Comparison of ENCODE assay signal across 12 mouse cellular contexts in genomic region chr17:10338286-10338685, GRCm38 (mm10). TPM values are rescaled to one million over a fixed set of nuclear protein-coding genes. Genes with fewer than 3 reads are reported as not detected.
A peak's percentile ranks its signal among the peaks of the same experiment; 100 is the strongest.
DNase-seq lines count a peak whose midpoint lies in the region; ATAC-seq lines count a peak whose summit lies in the region.
"Had no signal": no experiment of that assay in that cellular context is flagged by ENCODE, and none has a peak within 500 bp of the region (broad histone marks: within the 10 kb centered on the region; RNA-seq: fewer than 3 reads in every experiment).

No protein-coding gene starts in this region.

- DNase-seq in heart, postnatal 14 days, result no peak
- DNase-seq in midbrain, embryonic 10.5 days (ENCODE audit: low spot score), result no peak
- DNase-seq in kidney, postnatal 4 days, result peak; percentile 36 to 59
- peak; percentile 32 to 66 for DNase-seq in lung, postnatal 4 days

- ATAC-seq in heart, embryonic 13.5 days (ENCODE audit: extremely low read depth, insufficient number of reproducible peaks, low FRiP score, low TSS enrichment), result no peak
- no peak for ATAC-seq in midbrain, embryonic 13.5 days
- no peak for ATAC-seq in cerebellum, adult (ENCODE audit: insufficient number of reproducible peaks, low FRiP score, low TSS enrichment)
- ATAC-seq in frontal cortex, adult (ENCODE audit: low TSS enrichment), result no peak
- ATAC-seq: forebrain, embryonic 14.5 days; intestine, postnatal 0 days had no signal

- WGBS in heart, embryonic 13.5 days, result 37% methylated on average over 10 of the region's 10 CpGs
- WGBS in midbrain, embryonic 10.5 days, result 82% methylated on average over 10 of the region's 10 CpGs
- WGBS in midbrain, embryonic 13.5 days, result 78% methylated on average over 10 of the region's 10 CpGs

- H3K27ac ChIP-seq in heart, embryonic 13.5 days (replicated peaks), result peak overlapping the region; percentile 71
- H3K27ac ChIP-seq in midbrain, embryonic 10.5 days (replicated peaks), result peak overlapping the region; percentile 78
- H3K27ac ChIP-seq in midbrain, embryonic 13.5 days, result no peak overlapping the region
- H3K27ac ChIP-seq: limb, embryonic 12.5 days had no signal

- intact Hi-C loops in heart, postnatal 14 days (cut with DNase I), result no loop called here

- H3K4me1 ChIP-seq in heart, embryonic 13.5 days, result peaks cover 61% of the 10 kb centered on the region
- peaks cover 75% of the 10 kb centered on the region for H3K4me1 ChIP-seq in midbrain, embryonic 10.5 days
- peaks cover 43% of the 10 kb centered on the region for H3K4me1 ChIP-seq in midbrain, embryonic 13.5 days (replicated peaks)

- no peaks in the 10 kb centered on the region for H3K27me3 ChIP-seq in heart, embryonic 13.5 days (replicated peaks)
- H3K27me3 ChIP-seq in midbrain, embryonic 10.5 days (ENCODE audit: low read depth, poor library complexity, severe bottlenecking), result no peaks in the 10 kb centered on the region
- H3K27me3 ChIP-seq in midbrain, embryonic 13.5 days, result no peaks in the 10 kb centered on the region
- H3K27me3 ChIP-seq: CH12.LX; limb, embryonic 12.5 days had no signal

- no peaks in the 10 kb centered on the region for H3K36me3 ChIP-seq in heart, embryonic 13.5 days
- H3K36me3 ChIP-seq in midbrain, embryonic 10.5 days, result no peaks in the 10 kb centered on the region
- no peaks in the 10 kb centered on the region for H3K36me3 ChIP-seq in midbrain, embryonic 13.5 days
- H3K36me3 ChIP-seq: limb, embryonic 12.5 days had no signal

- peak overlapping the region; percentile 55; the same call in 1 of the 2 replicates for H3K9ac ChIP-seq in heart, embryonic 13.5 days
- H3K9ac ChIP-seq in midbrain, embryonic 13.5 days (replicated peaks), result no peak overlapping the region
- H3K9ac ChIP-seq: limb, embryonic 12.5 days had no signal

- H3K9me3 ChIP-seq in heart, embryonic 13.5 days, result no peaks in the 10 kb centered on the region
- H3K9me3 ChIP-seq in midbrain, embryonic 10.5 days (replicated peaks), result no peaks in the 10 kb centered on the region
- no peaks in the 10 kb centered on the region for H3K9me3 ChIP-seq in midbrain, embryonic 13.5 days
- H3K9me3 ChIP-seq: limb, embryonic 12.5 days had no signal

- H3K4me3 ChIP-seq in heart, embryonic 13.5 days, result no peak overlapping the region
- H3K4me3 ChIP-seq in midbrain, embryonic 10.5 days, result no peak overlapping the region
- no peak overlapping the region for H3K4me3 ChIP-seq in midbrain, embryonic 13.5 days (replicated peaks)
- H3K4me3 ChIP-seq: limb, embryonic 12.5 days had no signal

- 0 out of 2 replicates have a peak overlapping the region, but pooled peaks have one; percentile 1 for H3K4me2 ChIP-seq in heart, embryonic 13.5 days
- no peak overlapping the region for H3K4me2 ChIP-seq in midbrain, embryonic 13.5 days (replicated peaks)
- H3K4me2 ChIP-seq: limb, embryonic 12.5 days had no signal

RNA-seq across cellular contexts. Expression of gene Qk, which starts 18.6 kb away (rescaled TPM):
- 32.9 and 37.0 TPM in 2 replicates for polyA plus RNA-seq in heart, embryonic 13.5 days (2015; fragmentation: Nextera tagmentation; extraction: Ambion mirVana)
- total RNA-seq in heart, postnatal 14 days (2021), result 100 to 1,000 TPM; 417 to 428 TPM
- polyA plus RNA-seq in midbrain, embryonic 10.5 days (2016; fragmentation: Nextera tagmentation; extraction: Ambion mirVana), result 47.7 and 49.5 TPM in 2 replicates
- polyA plus RNA-seq in midbrain, embryonic 13.5 days (2015; fragmentation: Nextera tagmentation; extraction: Ambion mirVana), result 42.5 and 47.9 TPM in 2 replicates

Comparison
In these comparisons a context has a peak if more than half of its experiments do, and no peak if none do; other contexts are left out.
1. DNase-seq: peak in kidney, postnatal 4 days (2 of 2) and lung, postnatal 4 days (2 of 2); none in heart, postnatal 14 days (0 of 2) and midbrain, embryonic 10.5 days (single experiment).